Mouse (Mus musculus): ENCODE measurements around the gene Sh3bp5l.

GRCm38 (mm10) chr11:58364454-58364853 lies 33.9 kb downstream of the Sh3bp5l start:
- TF ChIP-seq TBP (IDR thresholded peaks at IDR 0.05; ENCODE audit: low read depth, low read length) (no peak), BHLHE40 (IDR thresholded peaks at IDR 0.05; ENCODE audit: borderline replicate concordance, low read depth, low read length) (no peak), ZC3H11A (IDR thresholded peaks at IDR 0.05; ENCODE audit: low read depth, low read length) (no peak), POLR2A (IDR thresholded peaks at IDR 0.05; ENCODE audit: control insufficient read depth in 1 of 2, insufficient read depth in 1 of 2, low read depth in 1 of 2, low read length in 2 of 2, poor library complexity in 1 of 2) (no peak), POLR2AphosphoS2 (IDR thresholded peaks at IDR 0.05; ENCODE audit: low read length) (no peak), RCOR1 (IDR thresholded peaks at IDR 0.05; ENCODE audit: low read depth, low read length) (no peak), MAX (IDR thresholded peaks at IDR 0.05; ENCODE audit: low read length) (no peak), CHD1 (IDR thresholded peaks at IDR 0.05; ENCODE audit: low read depth, low read length) (no peak), CTCF (IDR thresholded peaks at IDR 0.05 in 2 of 3, conservative IDR thresholded peaks at IDR 0.05 in 1 of 3; ENCODE audit: control insufficient read depth in 1 of 3, insufficient read depth in 1 of 3, low read depth in 2 of 3, low read length in 3 of 3, poor library complexity in 1 of 3, severe bottlenecking in 1 of 3) (no peak), NRF1 (IDR thresholded peaks at IDR 0.05; ENCODE audit: insufficient read depth, low read depth, low read length, poor library complexity, severe bottlenecking) (no peak), CHD2 (IDR thresholded peaks at IDR 0.05; ENCODE audit: low read length) (no peak), TCF12 (IDR thresholded peaks at IDR 0.05; ENCODE audit: low read depth, low read length) (no peak), USF1 (IDR thresholded peaks at IDR 0.05; ENCODE audit: low read depth, low read length) (no peak), EP300 (IDR thresholded peaks at IDR 0.05; ENCODE audit: low read depth in 1 of 2, low read length in 2 of 2) (no peak)
